Mouse (Mus musculus) heart, adult 2 months (tissue): Measurements from ENCODE around the gene Renbp. TPM values are rescaled to one million over a fixed set of nuclear protein-coding genes. Genes with fewer than 3 reads are reported as not detected.

Experiments used
- DNase-seq, 2 experiments: peaks; one replicate each; pipeline ENCODE4 v3.0.0; 2021
- H3K27ac ChIP-seq: fragments of 200-600 bp; 2 replicates; pipeline ENCODE4 v1.8.1; 2022
- H3K27me3 ChIP-seq: fragments of 200-500 bp; 2 replicates; pipeline ENCODE4 v1.6.1; 2012; ENCODE audit warnings: mild to moderate bottlenecking, low read length, inconsistent platforms, mixed read lengths; ENCODE audit not compliant: control insufficient read depth, insufficient read depth
- H3K36me3 ChIP-seq: fragments of 200-500 bp; 2 replicates; pipeline ENCODE4 v1.6.1; 2012; ENCODE audit warnings: low read length, inconsistent platforms; ENCODE audit not compliant: control insufficient read depth, insufficient read depth
- H3K4me1 ChIP-seq: fragments of 200-500 bp; 2 replicates; pipeline ENCODE4 v1.6.1; 2011; ENCODE audit warnings: low read length; ENCODE audit not compliant: control insufficient read depth, insufficient read depth
- H3K4me3 ChIP-seq: fragments of 200-600 bp; 2 replicates; pipeline ENCODE4 v1.8.1; 2022
- H3K79me2 ChIP-seq: fragments of 200-500 bp; replicated peaks from 2 replicates; pipeline ENCODE4 v1.6.1; 2012; ENCODE audit warnings: mild to moderate bottlenecking, inconsistent platforms, low read length, moderate library complexity, mixed read lengths; ENCODE audit not compliant: control insufficient read depth, insufficient read depth
- H3K9ac ChIP-seq: fragments of 200-500 bp; 2 replicates; pipeline ENCODE4 v1.6.1; 2012; ENCODE audit warnings: low read depth, mild to moderate bottlenecking, control low read depth, inconsistent platforms, low read length, mixed read lengths
- CTCF ChIP-seq: fragments of 200-600 bp; IDR thresholded peaks from 2 replicates; pipeline ENCODE4 v1.8.1; 2022; ENCODE audit warnings: antibody characterized with exemption, mild to moderate bottlenecking, moderate library complexity
- EP300 ChIP-seq: fragments of 200-500 bp; IDR thresholded peaks from 2 replicates; pipeline ENCODE4 v1.6.1; 2011; ENCODE audit warnings: low read depth, low read length, control low read depth; ENCODE audit not compliant: insufficient read depth
- POLR2A ChIP-seq: fragments of 200-500 bp; IDR thresholded peaks from 2 replicates; pipeline ENCODE4 v1.6.1; 2011; ENCODE audit warnings: mild to moderate bottlenecking, low read depth, low read length, control low read depth; ENCODE audit not compliant: insufficient read depth
- WGBS: fragments of 180-500 bp; shearing (Covaris S2); methylation state at CpG from one replicate; pipeline ENCODE4 v1.1.7; 2018; 5-methylcytosine and 5-hydroxymethylcytosine counted together
- intact Hi-C: fragments of 180-260 bp; cut with DNase I; formaldehyde crosslinking; loops from one replicate; pipeline ENCODE4 v1.15.1; 2025
- polyA plus RNA-seq: library from polyadenylated mRNA; depleted of rRNA; stranded (reverse); fragments of >200 nt; gene quantifications from 2 replicates; pipeline ENCODE4 v1.2.3, GENCODE M21; 2012
- total RNA-seq, 2 experiments: library from RNA; stranded (reverse); gene quantifications; 2 replicates each; pipeline ENCODE4 v1.2.3; 2021

Renbp gene
- total and polyA plus RNA-seq, 3 experiments, result 3.7 to 7.1 (median 5.1) TPM

GRCm38 (mm10) chrX:73969167-73969566 lies 38.5 kb upstream of the Renbp start:
- intact Hi-C loops, result loop anchor here (5.0 kb wide), 6 partner anchors 53 to 443 kb away; partner anchors contain the start of genes Fam3a, Idh3g, Ikbkg and Irak1
- 85% methylated on average over 1 of the region's 1 CpGs for WGBS
- TF ChIP-seq CTCF, result no peak
- TF ChIP-seq POLR2A, result no peak
- no peak for TF ChIP-seq EP300
- Histone ChIP-seq H3K4me1 (peaks cover 4% of the 10 kb centered on the region), H3K79me2 (no peaks in the 10 kb centered on the region), H3K27ac (no peak overlapping the region), H3K36me3 (no peaks in the 10 kb centered on the region), H3K4me3 (no peak overlapping the region), H3K27me3 (no peaks in the 10 kb centered on the region), H3K9ac (no peak overlapping the region)
- DNase-seq, result no peak

- Histone ChIP-seq H3K27me3 (no peaks in the 10 kb centered on the region), H3K9ac (peak overlapping the region; percentile 65), H3K36me3 (peaks cover 5% of the 10 kb centered on the region; the same call in 1 of the 2 replicates), H3K4me1 (peaks cover 7% of the 10 kb centered on the region), H3K4me3 (peak overlapping the region; percentile 62), H3K27ac (peak overlapping the region; percentile 98), H3K79me2 (no peaks in the 10 kb centered on the region)
- intact Hi-C loops, result loop anchor here (2.0 to 5.0 kb wide), 7 partner anchors 55 to 445 kb away; partner anchors contain the start of genes Fam3a, Idh3g, Ikbkg and Irak1
- WGBS, result 14% methylated on average over 60 of the region's 60 CpGs
- TF ChIP-seq POLR2A (peak; percentile 62; the same call in 1 of the 2 replicates), CTCF (no peak), EP300 (0 out of 2 replicates have a peak, but pooled peaks have one; percentile 42)
- peak; percentile 86 to 93 for DNase-seq
Measured at GRCm38 (mm10) chrX:73967177-73968075, 36.8 kb upstream of the Renbp start.

- intact Hi-C loops, result loop anchor here (2.0 to 5.0 kb wide), 7 partner anchors 56 to 446 kb away; partner anchors contain the start of genes Fam3a, Idh3g, Ikbkg and Irak1
- H3K27me3 ChIP-seq, result no peaks in the 10 kb centered on the region
- no peak for TF ChIP-seq EP300
- TF ChIP-seq POLR2A, result peak; percentile 61
- TF ChIP-seq CTCF, result no peak
- peaks cover 8% of the 10 kb centered on the region; the same call in 1 of the 2 replicates for H3K36me3 ChIP-seq
- peak within 1 kb of the TSS; percentile 79 for H3K9ac ChIP-seq
- H3K4me3 ChIP-seq, result peak within 1 kb of the TSS; percentile 62
- WGBS, result 15% methylated on average over 58 of the region's 58 CpGs
- no peaks in the 10 kb centered on the region for H3K79me2 ChIP-seq
- peaks cover 8% of the 10 kb centered on the region for H3K4me1 ChIP-seq
- peak within 1 kb of the TSS; percentile 98 for H3K27ac ChIP-seq
- peak; percentile 91 to 92 for DNase-seq
Measured at GRCm38 (mm10) chrX:73966248-73967176, 35.9 kb upstream of the Renbp start, which contains the start of gene Hcfc1. Gene Hcfc1, minus strand, starts transcription at chrX:73966357.

GRCm38 (mm10) chrX:73965307-73965706 lies 34.7 kb upstream of the Renbp start:
- no peaks in the 10 kb centered on the region for H3K79me2 ChIP-seq
- H3K4me3 ChIP-seq, result peak overlapping the region; percentile 62
- peak overlapping the region; percentile 98 for H3K27ac ChIP-seq
- intact Hi-C loops, result loop anchor here (5.0 kb wide), 6 partner anchors 57 to 447 kb away; partner anchors contain the start of genes Fam3a, Idh3g, Ikbkg and Irak1
- peaks cover 8% of the 10 kb centered on the region; the same call in 1 of the 2 replicates for H3K36me3 ChIP-seq
- peaks cover 8% of the 10 kb centered on the region for H3K4me1 ChIP-seq
- H3K27me3 ChIP-seq, result no peaks in the 10 kb centered on the region
- TF ChIP-seq EP300, result no peak
- TF ChIP-seq CTCF, result no peak
- no peak for TF ChIP-seq POLR2A
- H3K9ac ChIP-seq, result peak overlapping the region; percentile 44
- DNase-seq, result peak in 1 of 2 experiments; percentile 57
- WGBS, result 18% methylated on average over 20 of the region's 20 CpGs

- H3K4me1 ChIP-seq, result peaks cover 8% of the 10 kb centered on the region
- intact Hi-C loops, result no loop called here
- no peak overlapping the region for H3K27ac ChIP-seq
- no peaks in the 10 kb centered on the region for H3K27me3 ChIP-seq
- H3K4me3 ChIP-seq, result peak overlapping the region; percentile 12; the same call in 1 of the 2 replicates
- WGBS, result 18% methylated on average over 3 of the region's 3 CpGs
- H3K9ac ChIP-seq, result no peak overlapping the region; the same call in 1 of the 2 replicates
- peaks cover 8% of the 10 kb centered on the region; the same call in 1 of the 2 replicates for H3K36me3 ChIP-seq
- peak in 1 of 2 experiments; percentile 36 for DNase-seq
- no peaks in the 10 kb centered on the region for H3K79me2 ChIP-seq
- no peak for TF ChIP-seq EP300
- no peak for TF ChIP-seq CTCF
- no peak for TF ChIP-seq POLR2A
Measured at GRCm38 (mm10) chrX:73964363-73964762, 33.7 kb upstream of the Renbp start.
